Mouse (Mus musculus) heart, adult 11 months (tissue): Measurements from ENCODE around the gene Galnt7.

Source experiments
- DNase-seq: peaks from one replicate; pipeline ENCODE4 v3.0.0; 2022

Gene Galnt7

GRCm38 (mm10) chr8:57584416-57585127 is 68.3 kb downstream of the Galnt7 start:
- no peak for DNase-seq

GRCm38 (mm10) chr8:57579845-57580244 is 73.0 kb downstream of the Galnt7 start:
- DNase-seq = peak; percentile 93

- DNase-seq = no peak
These were observed 75.5 kb downstream of the Galnt7 start for GRCm38 (mm10) chr8:57577301-57577700.

GRCm38 (mm10) chr8:57576238-57576637 is 76.6 kb downstream of the Galnt7 start:
- peak; percentile 98 for DNase-seq

- no peak for DNase-seq
These were observed 77.5 kb downstream of the Galnt7 start for GRCm38 (mm10) chr8:57575336-57575735.

GRCm38 (mm10) chr8:57574398-57574797 is 78.4 kb downstream of the Galnt7 start:
- no peak for DNase-seq

GRCm38 (mm10) chr8:57573844-57574243 is 79.0 kb downstream of the Galnt7 start:
- DNase-seq = no peak

- no peak for DNase-seq
These were observed 82.9 kb downstream of the Galnt7 start for GRCm38 (mm10) chr8:57569886-57570285.

GRCm38 (mm10) chr8:57569400-57569795 is 83.4 kb downstream of the Galnt7 start:
- DNase-seq = no peak

GRCm38 (mm10) chr8:57568633-57569399 is 84.0 kb downstream of the Galnt7 start:
- no peak for DNase-seq

- DNase-seq = no peak
These were observed 84.8 kb downstream of the Galnt7 start for GRCm38 (mm10) chr8:57567998-57568397.

GRCm38 (mm10) chr8:57565039-57565438 is 87.8 kb downstream of the Galnt7 start:
- no peak for DNase-seq

GRCm38 (mm10) chr8:57563726-57564125 is 89.1 kb downstream of the Galnt7 start:
- DNase-seq = no peak

- no peak for DNase-seq
These were observed 90.1 kb downstream of the Galnt7 start for GRCm38 (mm10) chr8:57562741-57563140.

- DNase-seq = no peak
These were observed 91.9 kb downstream of the Galnt7 start for GRCm38 (mm10) chr8:57560926-57561325.

- no peak for DNase-seq
These were observed 100.5 kb downstream of the Galnt7 start for GRCm38 (mm10) chr8:57552102-57553032.

- DNase-seq = no peak
These were observed 105.3 kb downstream of the Galnt7 start for GRCm38 (mm10) chr8:57547581-57547980.

- no peak for DNase-seq
These were observed 106.0 kb downstream of the Galnt7 start for GRCm38 (mm10) chr8:57546834-57547233.

- DNase-seq = no peak
These were observed 106.4 kb downstream of the Galnt7 start for GRCm38 (mm10) chr8:57546401-57546800.

GRCm38 (mm10) chr8:57541405-57541804 is 111.4 kb downstream of the Galnt7 start:
- no peak for DNase-seq

GRCm38 (mm10) chr8:57540951-57541350 is 111.9 kb downstream of the Galnt7 start:
- no peak for DNase-seq

- peak; percentile 87 for DNase-seq
These were observed 112.6 kb downstream of the Galnt7 start for GRCm38 (mm10) chr8:57540110-57540838.
